Mouse (Mus musculus): ENCODE data around the gene Ap1ar.

- no peak for TF ChIP-seq CTCF (IDR thresholded peaks at IDR 0.05; ENCODE audit: extremely low read depth, insufficient read depth, low read length)
- no peak for TF ChIP-seq POLR2A (IDR thresholded peaks at IDR 0.05; ENCODE audit: extremely low read depth, insufficient read depth, low read length)
These were observed 36.2 kb downstream of the Ap1ar start for GRCm38 (mm10) chr3:127801162-127801561.

Measured in cortical plate, adult 2 months (tissue).